Mouse (Mus musculus): ENCODE measurements around the gene Rnd3.

The Rnd3 gene

DNA sequence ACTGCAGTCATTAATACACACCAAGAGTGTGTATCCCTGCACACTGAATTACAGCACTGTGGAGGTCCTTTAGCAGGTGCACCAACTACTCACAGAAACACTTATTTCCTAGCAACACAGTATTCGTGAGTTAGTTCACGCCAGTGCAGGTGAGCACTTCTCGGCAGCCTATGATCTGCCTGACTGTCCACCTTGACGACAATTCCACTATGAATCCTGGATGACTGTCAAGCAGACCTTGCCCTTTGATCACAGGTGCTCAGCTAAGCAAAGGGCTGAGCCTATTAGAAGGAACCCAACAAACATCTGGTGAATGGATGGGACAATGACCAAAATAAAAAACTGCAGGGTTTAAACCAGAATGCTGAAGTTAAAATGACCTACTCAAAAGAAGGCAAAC, 20.8 kb downstream of the Rnd3 start:
- DNase-seq (ENCODE audit: low spot score in 2 of 2), result no peak

GRCm38 (mm10) chr2:51110271-51110670, 38.6 kb downstream of the Rnd3 start:
- no peak for DNase-seq (ENCODE audit: low spot score in 2 of 2)

DNA sequence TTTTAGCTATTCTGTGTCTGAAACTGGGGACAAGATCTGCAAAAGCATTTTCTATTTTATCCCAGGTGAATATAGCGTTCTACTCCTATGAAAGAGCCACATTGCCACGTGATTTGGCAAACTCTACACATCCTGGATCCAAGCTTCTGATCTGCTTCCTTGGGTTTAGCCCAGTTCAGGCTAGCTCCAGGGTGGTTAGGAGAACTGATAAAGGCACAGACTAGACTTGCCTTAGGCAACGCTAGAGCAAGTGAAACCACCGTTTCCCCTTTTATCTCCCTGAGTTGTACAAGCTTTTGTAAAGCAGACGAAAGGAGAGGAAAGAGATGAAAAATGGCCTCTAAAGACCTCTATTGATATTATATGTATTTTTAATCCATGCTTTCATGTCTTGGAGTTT, 40.3 kb downstream of the Rnd3 start:
- no peak for DNase-seq (ENCODE audit: low spot score in 2 of 2)

GRCm38 (mm10) chr2:51101187-51101586, 47.7 kb downstream of the Rnd3 start:
- DNase-seq (ENCODE audit: low spot score in 2 of 2), result no peak

- no peak for DNase-seq (ENCODE audit: low spot score in 2 of 2)
Observed at GRCm38 (mm10) chr2:51099987-51100386, 48.9 kb downstream of the Rnd3 start.

DNA sequence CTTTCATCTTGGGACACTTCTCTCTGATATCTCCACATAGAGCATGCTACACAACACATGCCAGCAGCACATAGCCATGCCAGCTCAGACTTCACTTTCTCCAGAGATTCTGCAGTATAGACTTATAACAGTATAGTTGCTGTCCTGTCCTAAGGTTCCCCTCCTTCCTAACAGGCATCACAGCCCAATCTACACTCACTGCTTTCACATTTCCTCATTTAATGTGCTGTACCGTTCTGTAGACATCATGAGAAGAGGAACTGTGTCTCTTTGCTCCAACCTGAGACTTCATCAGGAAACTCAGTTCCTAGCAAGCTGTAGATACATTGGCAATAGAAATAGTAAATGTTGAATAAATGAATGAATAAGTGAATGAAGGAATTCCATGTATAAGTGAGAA, 49.7 kb downstream of the Rnd3 start:
- no peak for DNase-seq (ENCODE audit: low spot score in 2 of 2)

GRCm38 (mm10) chr2:51090688-51091087, 58.2 kb downstream of the Rnd3 start:
- no peak for DNase-seq (ENCODE audit: low spot score in 2 of 2)

- no peak for DNase-seq (ENCODE audit: low spot score in 2 of 2)
Observed at GRCm38 (mm10) chr2:51090049-51090448, 58.9 kb downstream of the Rnd3 start.

GRCm38 (mm10) chr2:51088843-51089573, 59.9 kb downstream of the Rnd3 start:
- no peak for DNase-seq (ENCODE audit: low spot score in 2 of 2)

DNA sequence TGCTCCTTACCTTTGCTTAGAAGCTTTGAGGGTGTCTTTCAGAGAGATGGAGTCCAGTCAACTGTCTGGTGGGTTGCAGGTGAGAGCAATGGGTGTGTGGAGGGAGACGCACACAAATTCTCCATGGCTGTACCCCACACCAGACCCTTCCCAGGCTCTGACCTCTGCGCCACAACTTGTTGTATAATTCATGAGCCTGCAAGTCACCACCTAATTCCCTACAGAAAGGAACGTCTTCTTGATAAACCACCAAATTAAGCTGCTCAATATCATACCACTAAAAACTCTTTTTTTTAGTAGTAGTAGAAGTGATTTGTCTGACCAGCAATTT, 60.8 kb downstream of the Rnd3 start:
- no peak for DNase-seq (ENCODE audit: low spot score in 2 of 2)

GRCm38 (mm10) chr2:51087307-51088122, 61.4 kb downstream of the Rnd3 start:
- no peak for DNase-seq (ENCODE audit: low spot score in 2 of 2)

GRCm38 (mm10) chr2:51085155-51085554, 63.8 kb downstream of the Rnd3 start:
- DNase-seq (ENCODE audit: low spot score in 2 of 2), result no peak

DNA sequence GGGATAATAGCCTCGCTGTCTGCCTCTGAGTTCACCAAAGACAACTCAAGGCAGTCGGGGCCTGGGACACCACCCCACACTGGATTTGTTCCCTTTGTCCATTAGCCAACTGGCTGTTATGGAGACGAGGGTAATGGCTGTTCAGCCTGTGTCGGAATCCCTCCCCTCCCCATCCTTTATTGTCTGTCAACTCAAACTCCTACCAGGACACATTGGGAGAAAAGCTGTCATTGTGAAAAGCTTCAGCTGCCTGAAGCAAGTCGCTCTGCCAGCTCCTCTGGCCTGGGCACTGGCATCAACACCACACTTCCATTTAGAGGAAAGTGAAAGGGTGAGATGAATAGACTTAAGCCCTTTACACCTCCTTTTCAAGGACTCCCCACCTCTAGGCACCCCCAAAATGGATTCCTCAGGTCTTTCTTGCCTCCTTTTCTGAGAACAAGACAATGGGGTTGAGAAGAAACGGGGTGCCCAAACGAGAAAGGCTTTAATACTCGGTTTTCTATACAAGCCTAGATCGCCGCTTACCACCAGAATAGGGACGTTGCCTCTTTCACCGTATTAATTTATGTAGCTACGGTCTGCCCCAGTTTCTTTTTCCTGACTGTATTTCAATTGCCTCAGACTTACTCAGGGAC, 66.1 kb downstream of the Rnd3 start:
- DNase-seq (ENCODE audit: low spot score in 2 of 2), result no peak

Data from spleen, postnatal 4 days (tissue).